Mouse (Mus musculus): ENCODE data around the gene Zfhx3.

Gene Zfhx3

DNA sequence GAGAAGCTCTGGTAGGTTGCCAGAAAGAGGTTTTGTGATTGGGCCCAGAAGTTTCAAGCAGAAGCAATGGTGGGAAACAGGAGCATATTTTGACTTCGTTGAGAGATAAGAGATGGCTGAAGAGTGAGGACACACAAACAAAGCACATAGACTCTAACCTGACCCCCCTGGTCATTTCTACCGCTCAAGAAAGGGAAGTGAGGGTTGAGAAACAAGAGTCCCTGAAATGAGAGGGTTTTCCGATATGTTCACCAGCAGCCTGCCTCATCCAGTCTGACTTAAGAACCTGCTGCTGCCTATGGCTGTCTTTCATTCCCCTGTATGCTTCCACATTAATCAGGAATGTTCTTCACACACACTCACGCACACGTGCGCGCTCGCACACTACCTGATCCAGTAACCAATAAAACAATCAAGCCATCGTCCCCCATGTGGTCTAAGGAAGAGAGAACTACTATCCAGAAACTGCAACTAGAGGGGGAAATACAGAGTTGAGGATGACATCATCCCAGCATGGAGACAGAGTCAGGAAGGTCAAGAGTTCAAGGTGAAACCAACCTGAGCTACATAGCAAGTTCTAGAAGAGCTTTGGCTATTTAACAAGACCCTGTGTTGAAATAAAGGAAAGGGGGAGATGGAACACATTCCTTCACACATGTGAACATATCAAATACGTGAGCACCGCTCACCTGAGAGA lies 649.7 kb downstream of the Zfhx3 start:
- DNase-seq (ENCODE audit: low read depth, low spot score) = no peak

DNA sequence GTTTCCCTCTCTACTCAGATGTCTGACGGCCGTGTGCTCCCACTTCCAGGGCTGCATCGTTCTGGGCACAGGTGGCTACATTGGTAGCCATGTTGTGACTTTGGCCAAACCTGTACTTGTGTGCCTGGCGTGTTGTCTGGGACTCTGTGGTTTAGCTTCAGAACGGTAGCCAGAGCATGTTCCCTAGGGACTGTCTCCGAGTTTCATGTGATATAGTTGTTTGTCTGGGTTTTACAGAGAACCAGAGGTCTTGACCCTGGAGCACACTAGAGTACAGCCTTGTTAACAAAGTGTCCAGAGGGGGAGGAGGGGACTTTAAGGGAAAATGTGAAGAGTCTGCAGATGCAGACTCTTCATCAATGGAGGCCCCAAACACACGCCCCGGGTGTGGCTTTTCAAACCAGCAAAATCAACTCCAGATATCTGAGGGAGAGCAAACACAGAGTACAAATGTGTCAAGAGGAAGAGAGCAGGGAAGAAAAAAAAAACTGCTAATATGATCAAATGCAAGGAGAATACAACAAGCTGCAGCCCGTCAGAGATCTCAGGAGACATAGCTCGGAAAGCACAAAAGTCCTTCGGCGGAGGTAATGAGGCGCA lies 650.6 kb downstream of the Zfhx3 start:
- DNase-seq (ENCODE audit: low read depth, low spot score) = no peak

DNA sequence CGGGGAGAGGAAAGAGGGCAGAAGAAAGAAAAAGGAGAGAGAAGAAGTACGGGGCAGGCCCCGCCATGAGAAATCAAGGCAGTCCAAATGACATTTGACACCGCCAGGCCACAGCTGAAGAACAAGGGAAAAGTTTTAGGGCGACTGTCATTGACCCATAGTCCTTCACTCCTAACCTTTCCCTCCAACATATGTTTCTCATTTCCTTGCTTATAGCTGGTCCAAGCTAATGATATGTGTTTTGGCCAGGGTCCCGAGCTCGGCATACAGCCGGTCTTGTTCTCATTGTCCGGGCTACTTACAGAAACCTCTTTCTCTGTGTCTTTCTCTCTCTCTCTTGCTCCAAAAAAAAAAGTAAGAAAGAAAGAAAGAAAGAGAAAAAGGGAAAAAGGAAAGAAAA lies 651.4 kb downstream of the Zfhx3 start:
- no peak for DNase-seq (ENCODE audit: low read depth, low spot score)

DNA sequence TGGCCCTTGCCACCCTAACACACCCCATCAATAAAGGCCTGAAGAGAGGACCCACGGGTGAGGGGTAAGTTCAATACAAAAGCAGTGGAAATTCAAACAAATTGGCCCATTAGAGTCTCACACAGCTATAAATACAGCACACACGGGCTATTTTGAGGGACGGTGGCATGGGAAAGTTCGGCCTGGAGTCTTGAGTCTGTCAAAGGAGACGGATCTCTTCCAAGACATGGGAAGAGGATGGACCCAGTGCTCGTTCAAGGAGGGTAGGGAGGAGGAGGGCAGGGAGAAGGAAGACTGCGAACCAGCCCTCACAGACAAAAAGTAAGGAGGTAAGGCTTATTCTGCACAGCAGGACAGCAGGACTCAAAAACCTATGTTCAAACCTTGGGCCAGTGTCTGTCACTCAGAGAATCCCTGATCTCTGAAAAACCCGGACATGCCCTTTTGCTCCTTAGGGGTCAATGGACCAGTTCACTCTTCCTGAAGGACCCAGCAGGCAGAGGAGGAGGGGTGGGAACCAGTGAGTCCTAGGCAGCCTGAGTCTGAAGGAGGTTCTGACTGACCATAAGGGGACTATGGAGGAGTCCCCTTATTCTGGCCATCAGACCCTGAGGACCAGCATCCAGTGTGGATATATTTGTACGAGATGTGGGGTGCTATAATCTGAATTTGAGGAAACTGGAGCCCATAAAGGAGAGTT lies 652.1 kb downstream of the Zfhx3 start:
- DNase-seq (ENCODE audit: low read depth, low spot score) = no peak

DNA sequence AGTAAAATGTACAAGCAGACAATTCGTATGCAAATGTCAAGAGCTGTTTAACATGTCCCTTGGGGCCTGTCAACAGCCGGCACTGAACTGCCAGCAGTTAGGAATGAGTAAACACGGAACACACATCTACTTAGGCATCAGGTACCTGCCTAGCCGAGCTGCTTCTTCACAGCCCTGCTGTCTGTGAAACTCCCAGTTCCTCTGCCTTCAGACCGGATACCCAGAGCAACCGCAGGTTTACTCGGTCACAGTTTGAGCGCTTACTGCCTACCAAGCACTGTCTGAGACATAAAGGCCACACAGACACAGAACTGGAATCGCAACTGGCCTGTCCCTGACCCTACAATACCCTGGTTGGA lies 652.6 kb downstream of the Zfhx3 start:
- no peak for DNase-seq (ENCODE audit: low read depth, low spot score)

DNA sequence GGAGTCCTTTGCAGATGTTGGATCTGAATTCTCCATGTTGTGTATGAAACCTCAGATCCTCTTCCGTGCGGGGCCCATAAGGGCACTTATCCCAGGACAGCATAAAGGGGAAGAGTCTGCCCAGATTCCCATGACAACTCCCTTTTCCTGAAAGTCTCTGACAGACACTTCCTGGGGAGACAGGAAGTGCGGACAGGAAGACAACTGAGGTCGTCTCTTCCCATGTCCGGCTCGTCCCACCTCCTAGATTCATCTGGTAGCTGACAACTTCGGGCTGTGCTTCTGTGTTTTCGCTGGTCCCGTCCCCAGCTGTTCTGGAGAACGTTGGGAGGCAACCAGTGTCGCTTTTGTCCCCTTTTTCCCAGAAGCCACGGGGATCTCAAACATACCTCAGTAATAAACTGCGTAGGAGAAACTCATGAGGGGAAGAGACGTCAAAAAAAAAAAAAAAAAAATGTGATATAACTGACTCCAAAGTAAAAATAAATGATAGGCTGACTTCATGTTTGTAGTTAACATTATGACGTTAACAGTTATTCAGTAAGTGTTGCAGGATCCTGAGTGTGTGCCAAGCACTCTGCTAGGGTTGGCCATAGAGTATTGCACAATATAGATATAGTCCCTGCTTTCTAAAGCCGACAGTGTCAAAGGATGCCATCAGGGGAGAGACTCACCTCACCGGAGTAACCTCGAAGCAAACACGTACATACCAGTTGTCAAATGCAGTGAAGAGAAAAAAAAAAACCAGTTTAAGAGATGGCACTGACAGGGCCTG lies 653.5 kb downstream of the Zfhx3 start:
- DNase-seq (ENCODE audit: low read depth, low spot score) = no peak

DNA sequence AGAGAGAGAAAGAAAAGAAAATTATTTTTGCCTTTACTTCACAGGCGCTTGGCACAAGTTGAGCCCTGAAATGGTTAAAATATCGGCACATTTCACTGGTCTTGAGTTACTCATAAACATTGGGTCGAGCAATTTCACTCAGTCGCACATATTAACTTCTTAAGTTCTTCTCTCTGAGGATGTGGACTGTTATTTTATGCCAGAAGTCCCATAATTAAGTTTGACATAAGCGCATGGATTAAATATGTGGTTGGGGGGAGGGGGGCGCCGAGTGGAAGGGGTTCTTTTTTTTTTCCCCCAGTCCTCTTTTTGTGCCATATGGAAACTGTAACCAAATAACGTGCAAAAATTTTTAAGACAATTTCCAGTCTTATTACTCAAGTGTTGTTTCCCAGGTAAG lies 656.6 kb downstream of the Zfhx3 start:
- DNase-seq (ENCODE audit: low read depth, low spot score) = no peak

DNA sequence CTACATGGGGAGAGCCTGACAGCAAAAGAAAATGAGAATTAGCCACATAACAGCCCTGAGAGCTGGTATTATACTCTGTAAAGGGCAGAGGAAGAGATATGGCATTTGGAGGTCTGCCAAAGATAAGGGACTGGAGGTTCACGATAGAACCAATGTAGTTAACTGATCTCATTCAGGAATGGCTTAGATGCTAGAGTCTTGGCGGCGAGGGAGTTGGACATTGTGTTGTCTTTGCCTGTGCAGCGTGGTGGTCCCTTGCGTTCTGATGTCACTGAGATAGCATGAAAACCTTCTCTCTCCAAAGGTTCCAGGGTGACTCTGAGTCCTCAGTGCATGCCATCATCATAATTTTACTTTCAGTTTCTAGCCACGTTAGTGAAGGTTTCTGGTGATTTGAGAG lies 657.1 kb downstream of the Zfhx3 start:
- DNase-seq (ENCODE audit: low read depth, low spot score) = no peak

DNA sequence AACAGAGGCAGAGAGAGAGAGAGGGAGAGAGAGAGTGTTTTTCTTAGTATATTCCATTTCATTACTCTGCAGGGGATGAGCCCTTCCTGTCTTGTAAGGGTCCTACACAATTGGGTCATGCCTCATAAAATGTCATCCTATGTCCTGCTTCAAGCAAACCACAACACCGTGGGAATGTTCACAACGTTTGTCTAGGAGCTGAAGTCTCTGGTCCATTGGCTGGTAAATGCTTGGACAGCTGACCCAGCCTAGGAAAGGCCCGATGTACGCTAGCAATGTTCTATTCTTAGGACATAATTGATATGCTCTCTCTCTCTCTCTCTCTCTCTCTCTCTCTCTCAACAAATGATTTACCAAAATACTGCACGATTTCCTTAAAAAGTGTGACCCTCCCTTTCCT lies 666.2 kb downstream of the Zfhx3 start:
- no peak for DNase-seq (ENCODE audit: low read depth, low spot score)

DNA sequence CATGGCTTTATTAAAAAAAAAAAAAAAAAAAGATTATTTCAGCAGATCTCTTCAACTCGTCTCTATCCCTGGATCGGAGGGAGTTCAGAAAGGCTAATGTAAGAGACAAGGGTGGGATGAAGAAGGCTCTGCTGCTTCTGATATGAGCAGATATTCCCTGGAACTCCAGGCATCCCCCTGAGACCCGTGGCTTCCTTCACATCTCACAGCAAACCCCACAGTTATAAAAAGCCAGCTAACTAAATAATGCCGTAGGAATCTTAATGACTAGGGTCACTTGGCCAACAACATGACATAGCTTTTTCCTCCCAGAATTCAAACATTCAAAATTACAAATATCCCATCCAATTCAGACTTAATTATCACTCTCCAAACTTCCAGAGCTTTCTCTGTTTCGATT lies 666.7 kb downstream of the Zfhx3 start:
- DNase-seq (ENCODE audit: low read depth, low spot score) = no peak

DNA sequence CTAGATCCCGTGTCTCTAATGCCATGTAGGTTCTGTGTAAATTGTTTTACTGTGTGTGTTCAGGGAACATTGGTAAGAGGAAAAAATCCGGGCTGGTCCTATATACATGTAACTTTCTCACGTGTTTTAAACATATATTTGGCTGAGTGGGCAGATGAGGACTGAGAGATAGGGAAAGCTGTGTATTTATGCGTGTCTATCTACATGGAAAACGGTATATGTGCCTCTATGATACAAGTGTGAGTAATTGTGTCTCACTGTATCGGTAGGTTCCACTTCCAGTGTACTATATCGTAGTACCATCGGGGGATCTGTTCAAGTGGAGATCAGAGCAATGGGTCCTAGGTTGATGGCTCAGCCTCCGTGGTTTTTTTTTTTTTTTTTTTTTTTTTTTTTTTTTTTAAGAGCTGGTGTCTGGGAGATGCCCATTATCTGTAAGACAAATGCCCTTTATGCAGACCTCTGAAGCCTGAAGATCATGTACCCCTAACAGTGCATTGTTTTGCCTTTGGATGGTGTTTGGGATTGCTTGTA lies 668.8 kb downstream of the Zfhx3 start:
- no peak for DNase-seq (ENCODE audit: low read depth, low spot score)

DNA sequence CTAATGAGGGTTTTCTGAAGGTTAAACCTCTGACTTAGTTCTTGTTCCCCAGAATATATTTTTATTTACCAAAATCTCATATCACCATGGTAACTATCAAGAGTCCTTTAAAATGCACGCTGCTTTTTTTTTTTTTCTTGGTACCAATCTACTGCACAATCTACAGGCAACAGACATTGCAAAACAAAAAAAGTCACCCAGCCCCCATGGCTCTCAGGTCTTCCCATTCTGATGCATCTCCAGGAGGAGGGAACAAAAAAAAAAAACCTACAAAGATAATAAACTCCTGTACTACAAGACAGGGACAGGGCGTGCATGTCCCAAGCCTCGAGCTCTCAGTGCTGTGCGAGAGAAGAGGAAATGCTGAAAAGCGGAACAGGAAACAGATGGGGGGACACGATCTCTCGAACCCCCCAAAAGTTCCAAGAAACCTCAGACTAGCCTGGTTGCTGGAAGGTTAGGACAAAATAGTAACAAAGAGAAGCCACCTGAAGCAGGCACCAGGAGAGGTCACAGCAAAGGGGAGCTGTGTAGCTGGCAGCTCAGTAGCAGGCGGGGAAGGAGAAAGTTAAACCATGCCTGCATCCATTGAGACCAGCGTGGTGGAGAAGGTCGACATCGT lies 669.5 kb downstream of the Zfhx3 start:
- no peak for DNase-seq (ENCODE audit: low read depth, low spot score)

DNA sequence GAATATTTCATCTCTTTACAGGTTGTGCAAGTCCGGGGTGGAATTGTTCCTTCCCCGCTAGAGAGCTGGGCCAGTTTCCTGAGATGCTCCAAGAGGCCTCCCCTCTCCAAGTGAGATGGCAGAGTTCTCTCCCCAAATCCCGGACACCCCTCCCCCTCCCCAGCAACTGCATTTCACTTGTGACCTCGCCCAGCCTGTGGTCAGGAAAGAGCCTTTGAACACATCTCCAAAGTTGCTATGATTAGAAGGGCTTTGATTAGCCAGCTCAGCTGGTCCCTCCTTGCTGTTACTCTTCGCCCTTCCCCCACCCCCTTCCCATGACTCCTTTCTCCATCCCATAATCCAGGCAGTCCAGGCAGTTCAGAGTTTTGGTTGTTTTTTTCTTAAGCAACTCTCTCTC lies 670.4 kb downstream of the Zfhx3 start:
- DNase-seq (ENCODE audit: low read depth, low spot score) = no peak

DNA sequence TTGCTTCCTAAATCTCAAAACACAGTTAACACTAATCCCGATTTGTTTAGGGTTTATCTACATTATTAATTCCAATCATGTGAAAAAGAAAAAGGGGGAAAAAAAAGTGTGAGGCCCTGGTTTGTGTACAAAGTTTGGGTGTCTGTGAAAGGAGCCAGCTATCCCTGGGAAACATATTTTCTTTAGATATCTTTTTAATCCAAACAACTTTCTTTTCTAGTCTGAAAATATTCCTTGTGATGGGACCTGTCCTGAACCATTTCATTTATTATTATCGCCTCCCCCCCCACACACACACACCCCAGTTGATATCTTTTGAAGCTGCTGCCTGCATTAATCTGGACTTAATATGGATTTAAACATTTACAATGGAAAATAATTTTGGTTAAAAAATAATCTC lies 670.8 kb downstream of the Zfhx3 start:
- no peak for DNase-seq (ENCODE audit: low read depth, low spot score)

DNA sequence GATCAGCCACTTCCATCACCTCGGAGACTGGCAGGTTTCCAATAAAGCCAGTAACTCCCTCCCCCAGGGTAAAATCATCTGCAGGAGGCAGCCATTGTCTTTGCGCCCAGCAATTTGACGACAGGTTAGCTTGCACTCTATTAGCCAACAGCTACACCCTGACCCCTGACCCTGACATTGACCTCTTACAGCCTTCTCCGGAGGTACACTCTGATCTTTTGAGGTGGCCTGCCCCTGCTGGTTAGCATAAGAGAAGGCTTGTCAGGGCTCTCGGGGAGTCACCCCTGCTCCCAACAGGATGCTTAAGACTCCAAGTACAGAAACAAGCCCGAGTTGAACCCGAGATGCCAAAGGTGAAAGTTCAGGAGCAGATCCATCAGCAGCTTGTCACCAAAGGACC lies 678.9 kb downstream of the Zfhx3 start:
- no peak for DNase-seq (ENCODE audit: low read depth, low spot score)

DNA sequence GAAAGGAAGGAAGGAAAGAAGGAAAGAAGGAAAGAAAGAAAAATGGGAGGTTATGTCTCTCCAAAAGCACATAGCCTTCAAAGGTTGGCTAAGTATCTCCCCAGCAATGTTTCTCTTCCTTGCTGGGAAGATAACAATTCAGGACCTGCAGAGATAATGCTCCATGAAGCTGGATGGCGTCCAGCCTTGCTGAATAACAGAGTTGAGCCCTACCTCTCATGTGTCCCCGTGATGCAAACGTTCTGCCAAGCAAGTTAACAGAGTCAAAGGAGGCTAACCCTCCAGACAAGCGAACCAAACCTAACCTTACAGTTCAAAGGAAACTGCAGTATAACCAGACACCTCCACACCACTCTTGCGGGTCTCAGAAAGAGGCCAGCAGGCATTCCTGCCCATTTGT lies 681.2 kb downstream of the Zfhx3 start:
- no peak for DNase-seq (ENCODE audit: low read depth, low spot score)

DNA sequence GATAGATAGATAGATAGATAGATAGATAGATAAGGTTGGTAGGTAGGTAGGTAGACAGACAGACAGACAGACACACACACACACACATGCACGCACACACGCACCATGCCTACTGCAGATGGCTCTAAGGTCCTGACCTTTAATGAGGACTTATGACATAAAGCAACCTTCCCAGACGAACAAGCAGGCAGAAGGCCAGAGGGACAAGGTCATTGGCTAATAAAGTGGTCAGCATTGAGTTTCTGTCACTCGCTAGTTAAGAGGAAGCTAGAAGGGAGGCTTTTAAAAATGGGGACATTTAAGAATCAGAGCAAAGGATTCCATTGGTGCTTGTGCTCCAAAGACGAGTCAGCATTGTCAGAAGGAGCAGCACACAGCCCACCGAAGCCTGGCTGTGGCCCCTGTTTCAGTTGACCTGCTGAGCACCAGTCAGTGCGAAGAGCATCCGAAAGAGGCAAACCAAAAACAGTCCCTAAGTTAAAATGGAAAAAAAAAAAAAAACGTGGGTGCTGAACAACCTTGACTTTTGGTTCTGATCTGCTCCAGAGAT lies 683.2 kb downstream of the Zfhx3 start:
- DNase-seq (ENCODE audit: low read depth, low spot score) = no peak

DNA sequence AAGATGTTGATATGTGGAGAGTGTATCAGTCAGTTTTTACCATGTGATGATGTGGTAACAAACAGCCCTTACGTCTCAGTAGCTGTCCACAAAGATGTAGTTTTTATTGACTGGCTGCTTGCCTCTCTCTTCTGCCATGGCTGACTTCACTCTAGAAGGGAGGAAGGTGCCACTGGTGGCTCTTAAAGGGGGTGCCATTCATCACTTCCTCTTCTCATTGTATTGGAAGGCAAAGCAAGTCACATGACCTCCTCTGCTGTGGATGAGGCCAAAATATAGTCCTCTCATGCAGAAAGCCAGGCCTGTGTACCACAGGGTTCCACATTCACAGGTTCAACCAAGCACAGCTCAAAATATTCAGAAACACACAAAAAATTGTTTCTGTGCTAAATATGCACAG lies 688.6 kb downstream of the Zfhx3 start:
- no peak for DNase-seq (ENCODE audit: low read depth, low spot score)

DNA sequence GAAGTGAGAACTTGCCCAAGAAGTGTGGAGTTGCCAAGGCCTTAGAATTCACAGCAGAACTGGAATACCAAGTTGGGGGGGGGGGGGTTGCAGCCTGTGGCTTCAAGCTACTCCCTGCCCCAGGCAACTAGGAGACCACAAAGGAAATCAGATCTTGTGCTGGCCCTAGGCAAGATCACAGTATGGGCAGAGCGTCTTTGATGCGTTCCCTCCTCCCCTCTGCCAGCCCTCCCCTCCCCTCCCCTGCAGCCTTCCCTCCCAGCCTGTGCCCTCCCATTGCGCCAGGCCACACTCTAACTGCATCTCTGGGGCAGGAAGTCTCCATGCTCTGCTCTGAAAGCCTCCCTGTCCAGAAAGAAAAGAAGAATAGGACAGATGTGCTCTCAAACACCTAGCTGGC lies 691.8 kb downstream of the Zfhx3 start:
- no peak for DNase-seq (ENCODE audit: low read depth, low spot score)

DNA sequence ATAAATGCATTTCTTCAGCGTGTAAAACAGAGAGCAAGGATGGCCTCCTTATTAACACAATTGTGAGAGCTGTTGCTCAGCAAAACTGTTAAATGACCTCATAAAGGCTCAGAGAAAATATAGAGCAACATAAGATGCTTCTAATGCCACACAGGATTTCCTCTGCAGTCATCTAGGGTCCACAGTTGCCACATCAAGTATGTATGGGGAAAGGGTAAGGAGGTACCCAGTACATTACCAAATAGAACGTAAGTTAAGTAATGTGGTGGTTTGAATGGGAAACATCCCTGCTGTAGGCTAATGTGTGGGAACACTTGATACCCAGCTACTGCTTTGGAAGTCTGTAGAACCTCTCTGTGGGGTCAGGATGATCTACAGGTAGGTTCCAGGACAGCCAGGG lies 695.4 kb downstream of the Zfhx3 start:
- DNase-seq (ENCODE audit: low read depth, low spot score) = no peak

DNA sequence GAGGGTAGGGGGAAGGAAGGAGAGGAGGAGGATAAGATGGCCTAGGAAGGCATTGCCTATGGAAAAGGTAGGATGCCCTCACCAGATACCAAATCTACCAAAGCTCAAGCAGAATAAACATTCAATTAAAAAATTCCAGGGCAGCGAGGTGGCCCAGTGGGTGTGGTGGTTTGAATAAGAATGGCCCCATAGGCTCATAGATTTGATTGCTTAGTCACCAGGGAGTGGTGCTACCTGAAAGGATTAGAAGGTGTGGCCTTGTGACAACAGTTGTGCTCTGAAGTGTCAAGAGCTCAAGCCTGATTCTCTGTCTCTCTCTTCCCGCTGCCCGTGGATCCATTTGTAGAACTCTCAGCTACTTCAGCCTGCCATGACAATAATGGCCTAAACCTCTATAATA lies 703.2 kb downstream of the Zfhx3 start:
- no peak for DNase-seq (ENCODE audit: low read depth, low spot score)

DNA sequence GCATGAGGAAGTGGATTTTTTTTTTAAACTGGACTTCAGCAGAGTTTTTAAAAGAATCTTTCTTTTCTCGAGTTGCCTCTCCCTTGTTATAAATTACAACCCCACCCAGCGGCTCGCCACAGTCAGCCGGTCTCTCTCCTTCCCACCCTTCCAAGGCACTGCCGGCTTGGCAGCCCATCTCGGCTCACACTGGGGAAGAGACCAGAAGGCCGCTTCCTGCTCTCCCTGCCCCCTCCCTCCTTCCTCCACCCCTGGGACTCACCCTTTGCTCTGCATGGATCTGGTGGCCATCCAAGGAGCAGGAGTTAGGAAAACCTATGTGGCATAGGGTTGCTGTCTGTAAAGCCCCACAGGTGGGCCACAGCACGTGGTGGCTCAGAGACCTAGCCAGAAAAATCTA lies 705.1 kb downstream of the Zfhx3 start:
- no peak for DNase-seq (ENCODE audit: low read depth, low spot score)

All from retina, adult 2 months (tissue).